Mouse (Mus musculus): ENCODE data around the gene Srrm3.

DNA sequence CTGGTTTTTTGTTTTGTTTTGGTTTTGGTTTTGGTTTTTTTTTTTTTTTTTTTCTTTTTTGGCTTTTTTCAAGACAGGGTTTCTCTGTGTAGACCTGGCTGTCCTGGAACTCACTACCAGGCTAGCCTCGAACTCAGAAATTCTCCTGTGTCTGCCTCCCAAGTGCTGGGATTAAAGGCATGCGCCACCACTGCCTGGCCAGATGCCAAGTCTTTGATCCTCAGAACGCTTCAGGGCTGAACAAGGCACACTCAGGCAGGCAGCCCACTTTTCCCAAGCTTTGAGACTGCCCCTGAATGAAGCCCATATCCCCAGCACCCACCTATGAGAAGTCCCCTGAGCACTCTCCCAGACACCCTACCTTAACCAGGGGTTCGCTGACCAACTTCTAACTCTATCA is 93.1 kb downstream of the Srrm3 start:
- TF ChIP-seq POLR2A (IDR thresholded peaks at IDR 0.05; ENCODE audit: low read depth, low read length) (no peak), CTCF (conservative IDR thresholded peaks at IDR 0.05; ENCODE audit: insufficient read depth, insufficient read length, low read depth, low read length) (no peak)

Measured in kidney, adult 2 months (tissue).